Comparison of ENCODE assay signal across 23 mouse cellular contexts in the genomic region with DNA sequence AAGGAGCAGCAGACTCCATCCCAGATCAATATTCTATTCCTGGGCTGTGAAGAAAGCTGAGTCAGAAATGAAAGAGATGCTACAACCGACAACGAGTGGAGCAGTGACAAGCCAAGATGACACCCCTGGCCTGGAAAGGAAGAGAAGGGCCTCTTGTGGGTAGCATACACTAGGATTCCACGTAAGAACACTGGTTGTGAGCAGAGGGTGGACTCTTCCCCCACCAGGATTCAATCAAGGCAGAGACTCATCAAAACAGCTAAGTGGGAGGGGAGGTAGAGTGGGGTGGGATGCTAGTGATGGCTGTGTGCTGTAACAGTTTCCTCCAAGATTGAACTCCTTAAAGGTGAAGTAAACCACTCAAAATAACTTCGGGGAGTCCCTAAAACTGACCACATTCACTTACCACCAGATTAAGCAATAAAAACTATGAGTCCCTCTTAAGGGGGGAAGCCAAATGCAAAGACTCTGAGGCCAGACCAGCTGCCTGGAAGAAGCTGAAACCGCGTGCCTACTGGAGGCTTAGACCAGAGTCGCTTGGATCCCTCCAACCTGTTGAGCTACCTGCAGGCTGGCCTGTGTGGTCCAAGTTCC. TPM values are rescaled to one million over a fixed set of nuclear protein-coding genes. Genes with fewer than 3 reads are reported as not detected.
DNase-seq lines count a peak whose midpoint lies in the region; ATAC-seq lines count a peak whose summit lies in the region.
"Had no signal": no experiment of that assay in that cellular context is flagged by ENCODE, and none has a peak within 500 bp of the region (broad histone marks: within the 10 kb centered on the region; RNA-seq: fewer than 3 reads in every experiment).

No protein-coding gene starts in this region.

- H3K36me3 ChIP-seq in heart, embryonic 12.5 days = no peaks in the 10 kb centered on the region
- no peaks in the 10 kb centered on the region for H3K36me3 ChIP-seq in hindbrain, embryonic 12.5 days
- H3K36me3 ChIP-seq: embryonic facial prominence, embryonic 15.5 days; heart, embryonic 15.5 days; lung, embryonic 15.5 days had no signal

- no peak overlapping the region for H3K4me3 ChIP-seq in heart, embryonic 12.5 days
- no peak overlapping the region for H3K4me3 ChIP-seq in hindbrain, embryonic 12.5 days
- H3K4me3 ChIP-seq: embryonic facial prominence, embryonic 15.5 days; heart, adult 2 months; heart, embryonic 15.5 days; hindbrain, embryonic 10.5 days; lung, embryonic 15.5 days; midbrain, embryonic 13.5 days; myocyte had no signal

- no peak overlapping the region for H3K27ac ChIP-seq in heart, embryonic 12.5 days (ENCODE audit: poor library complexity, severe bottlenecking)
- H3K27ac ChIP-seq in hindbrain, embryonic 12.5 days = no peak overlapping the region
- H3K27ac ChIP-seq: embryonic facial prominence, embryonic 15.5 days; heart, adult 2 months; heart, embryonic 15.5 days; hindbrain, embryonic 10.5 days; liver, embryonic 14.5 days; lung, embryonic 15.5 days; midbrain, embryonic 13.5 days; stomach, postnatal 0 days had no signal

- no peaks in the 10 kb centered on the region for H3K9me3 ChIP-seq in heart, embryonic 12.5 days (replicated peaks)
- H3K9me3 ChIP-seq in hindbrain, embryonic 12.5 days (replicated peaks) = no peaks in the 10 kb centered on the region
- H3K9me3 ChIP-seq: embryonic facial prominence, embryonic 15.5 days; heart, embryonic 15.5 days; hindbrain, embryonic 10.5 days; lung, embryonic 15.5 days; midbrain, embryonic 13.5 days had no signal

- WGBS in heart, embryonic 12.5 days = 86% methylated on average over 7 of the region's 7 CpGs
- 93% methylated on average over 7 of the region's 7 CpGs for WGBS in hindbrain, embryonic 12.5 days

- intact Hi-C loops in heart, postnatal 10 days (cut with DNase I) = loop anchor here (5.0 kb wide), 1 partner anchor 95 kb away; no protein-coding TSS in a partner anchor
- intact Hi-C loops in left cerebral cortex, postnatal 4 days (cut with DNase I) = no loop called here

- no peaks in the 10 kb centered on the region for H3K4me1 ChIP-seq in heart, embryonic 12.5 days (replicated peaks)
- H3K4me1 ChIP-seq in hindbrain, embryonic 12.5 days = peaks cover 10% of the 10 kb centered on the region
- H3K4me1 ChIP-seq: embryonic facial prominence, embryonic 15.5 days; heart, embryonic 15.5 days; lung, embryonic 15.5 days had no signal

- H3K27me3 ChIP-seq in heart, embryonic 12.5 days (replicated peaks) = no peaks in the 10 kb centered on the region
- no peaks in the 10 kb centered on the region for H3K27me3 ChIP-seq in hindbrain, embryonic 12.5 days
- H3K27me3 ChIP-seq: embryonic facial prominence, embryonic 15.5 days; heart, embryonic 15.5 days; lung, embryonic 15.5 days; midbrain, embryonic 13.5 days had no signal

- H3K9ac ChIP-seq in heart, embryonic 12.5 days = no peak overlapping the region
- no peak overlapping the region for H3K9ac ChIP-seq in hindbrain, embryonic 12.5 days
- H3K9ac ChIP-seq: embryonic facial prominence, embryonic 15.5 days; heart, embryonic 15.5 days; liver, embryonic 14.5 days; lung, embryonic 15.5 days; midbrain, embryonic 13.5 days had no signal

- DNase-seq in heart, adult 11 months = peak; percentile 44
- peak; percentile 81 for DNase-seq in 416B (ENCODE audit: low read depth)
- DNase-seq in T-cell, adult 2 months (ENCODE audit: low spot score) = peak; percentile 42
- DNase-seq in induced T-regulatory cell, adult 2 months (ENCODE audit: low read depth) = peak; percentile 65
- DNase-seq in heart, postnatal 10 days = no peak
- no peak for DNase-seq in left cerebral cortex, postnatal 4 days
- DNase-seq: adrenal gland, postnatal 14 days; cerebellum, adult 11 months; cerebellum, postnatal 14 days; heart, adult 2 months; layer of hippocampus, adult 9-11 months; lung, postnatal 4 days; retina, postnatal 1 day had no signal

- no peak for ATAC-seq in heart, embryonic 12.5 days (ENCODE audit: insufficient number of reproducible peaks, low FRiP score)
- no peak for ATAC-seq in hindbrain, embryonic 12.5 days (ENCODE audit: low FRiP score)
- ATAC-seq: midbrain, embryonic 13.5 days had no signal

- H3K4me2 ChIP-seq in heart, embryonic 12.5 days = no peak overlapping the region
- H3K4me2 ChIP-seq in hindbrain, embryonic 12.5 days (replicated peaks) = no peak overlapping the region
- H3K4me2 ChIP-seq: embryonic facial prominence, embryonic 15.5 days; heart, embryonic 15.5 days; lung, embryonic 15.5 days; midbrain, embryonic 13.5 days had no signal

RNA-seq across cellular contexts. Expression of a gene that starts 11.8 kb away (rescaled TPM):
- 3.7 and 4.0 TPM in 2 replicates for polyA plus RNA-seq in heart, embryonic 12.5 days (2016; fragmentation: Nextera tagmentation; extraction: Ambion mirVana)
- 1 to 10 TPM in 1 of 2 experiments, under 1 TPM in 1; 0.89 to 1.3 TPM for total RNA-seq in heart, postnatal 10 days (2021)
- total RNA-seq in left cerebral cortex, postnatal 4 days (2021) = 10 to 100 TPM; 31.4 to 33.5 TPM
- polyA plus RNA-seq in hindbrain, embryonic 12.5 days (2016; fragmentation: Nextera tagmentation; extraction: Ambion mirVana) = 9.1 TPM in 2 replicates

Comparison
In these comparisons a context has a peak if more than half of its experiments do, and no peak if none do; other contexts are left out.
1. DNase-seq: peak in heart, adult 11 months (single experiment), 416B (single experiment), T-cell, adult 2 months (single experiment) and induced T-regulatory cell, adult 2 months (single experiment); none in heart, postnatal 10 days (0 of 2) and left cerebral cortex, postnatal 4 days (single experiment).
2. RNA of a gene that starts 11.8 kb away (total RNA-seq): 31.4 to 33.5 TPM in left cerebral cortex, postnatal 4 days; 0.89 to 1.3 TPM in heart, postnatal 10 days; every median in the first group is over 10 times any median in the second.